12 mouse cellular contexts compared by ENCODE assay signal in the genomic region with DNA sequence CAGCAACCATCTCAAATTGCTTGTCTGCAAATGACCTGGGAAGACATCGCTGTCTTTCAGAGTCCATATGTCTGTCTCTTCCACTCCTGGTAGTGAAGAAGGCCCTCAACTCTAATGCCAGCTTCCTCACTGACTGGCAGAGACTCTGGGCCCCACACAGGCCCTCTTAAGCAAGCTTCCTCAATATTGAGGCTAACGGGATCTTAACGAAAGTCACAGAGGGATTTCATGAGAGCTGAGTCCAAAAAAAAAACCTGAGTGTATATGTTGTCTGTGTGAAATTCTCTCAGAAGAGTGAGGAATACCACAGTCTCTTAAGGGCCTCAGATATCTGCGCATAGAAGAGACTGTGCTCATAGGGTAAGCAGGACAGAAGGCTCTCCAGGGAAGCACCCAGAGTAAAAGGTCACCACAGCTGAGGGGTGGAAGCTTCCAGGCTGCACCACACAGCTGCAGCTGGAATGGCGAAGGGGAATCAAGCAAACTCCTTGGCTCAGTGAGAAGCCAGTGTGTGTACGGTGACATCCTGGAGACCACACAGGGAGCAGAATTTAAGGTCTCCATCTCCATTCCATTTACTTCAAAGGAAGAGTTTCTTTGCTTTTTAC. TPM values are rescaled to one million over a fixed set of nuclear protein-coding genes. Genes with fewer than 3 reads are reported as not detected.
DNase-seq lines count a peak whose midpoint lies in the region; ATAC-seq and TF ChIP-seq lines count a peak whose summit lies in the region.
"Had no signal": no experiment of that assay in that cellular context is flagged by ENCODE, and none has a peak within 500 bp of the region (broad histone marks: within the 10 kb centered on the region; RNA-seq: fewer than 3 reads in every experiment).

No protein-coding gene starts in this region.

- TF ChIP-seq POLR2A in heart, adult 2 months (IDR thresholded peaks at IDR 0.05; ENCODE audit: insufficient read depth, low read depth, low read length) = no peak

- intact Hi-C loops in heart, adult 2 months (cut with DNase I) = no loop called here

- DNase-seq in heart, adult 2 months = peak in 1 of 2 experiments; percentile 44
- DNase-seq in heart, adult 8-10 months (ENCODE audit: low spot score) = no peak
- DNase-seq in lung, postnatal 25 days (ENCODE audit: low spot score) = no peak
- DNase-seq in stomach, postnatal 0 days (ENCODE audit: low spot score) = no peak
- DNase-seq in layer of hippocampus, adult 9-10 months (ENCODE audit: low spot score) = no peak
- no peak for DNase-seq in midbrain, embryonic 10.5 days (ENCODE audit: low spot score)
- DNase-seq: B cell, adult 2 months; lung, adult 2 months had no signal

- H3K4me3 ChIP-seq in heart, adult 2 months = no peak overlapping the region
- H3K4me3 ChIP-seq in lung, embryonic 15.5 days = no peak overlapping the region
- H3K4me3 ChIP-seq in intestine, embryonic 16.5 days (ENCODE audit: low read length) = no peak overlapping the region
- no peak overlapping the region for H3K4me3 ChIP-seq in stomach, postnatal 0 days (ENCODE audit: low read depth, low read length)
- no peak overlapping the region for H3K4me3 ChIP-seq in midbrain, embryonic 10.5 days
- H3K4me3 ChIP-seq: midbrain, embryonic 13.5 days had no signal

- no peak for ATAC-seq in lung, embryonic 15.5 days (ENCODE audit: borderline replicate concordance, extremely low read depth, low FRiP score, low TSS enrichment)
- no peak for ATAC-seq in intestine, embryonic 16.5 days
- ATAC-seq in stomach, postnatal 0 days (ENCODE audit: low FRiP score, low TSS enrichment) = no peak
- ATAC-seq: midbrain, embryonic 13.5 days had no signal

- no peaks in the 10 kb centered on the region for H3K27me3 ChIP-seq in heart, adult 2 months (ENCODE audit: control insufficient read depth, insufficient read depth, low read length)
- H3K27me3 ChIP-seq in lung, embryonic 15.5 days = no peaks in the 10 kb centered on the region
- no peaks in the 10 kb centered on the region for H3K27me3 ChIP-seq in intestine, embryonic 16.5 days (replicated peaks; ENCODE audit: control insufficient read depth, insufficient read depth, low read length)
- H3K27me3 ChIP-seq in stomach, postnatal 0 days (ENCODE audit: control insufficient read depth, insufficient read depth, low read length) = no peaks in the 10 kb centered on the region
- H3K27me3 ChIP-seq in midbrain, embryonic 10.5 days (ENCODE audit: low read depth, poor library complexity, severe bottlenecking) = no peaks in the 10 kb centered on the region
- H3K27me3 ChIP-seq: midbrain, embryonic 13.5 days had no signal

- H3K9me3 ChIP-seq in lung, embryonic 15.5 days = no peaks in the 10 kb centered on the region
- no peaks in the 10 kb centered on the region for H3K9me3 ChIP-seq in intestine, embryonic 16.5 days (ENCODE audit: control insufficient read depth, low read length)
- no peaks in the 10 kb centered on the region for H3K9me3 ChIP-seq in stomach, postnatal 0 days (ENCODE audit: control insufficient read depth, low read length)
- H3K9me3 ChIP-seq in midbrain, embryonic 10.5 days (replicated peaks) = no peaks in the 10 kb centered on the region
- H3K9me3 ChIP-seq: G1E; midbrain, embryonic 13.5 days had no signal

- H3K4me2 ChIP-seq in lung, embryonic 15.5 days = no peak overlapping the region
- no peak overlapping the region for H3K4me2 ChIP-seq in intestine, embryonic 16.5 days (ENCODE audit: low read depth, low read length)
- no peak overlapping the region for H3K4me2 ChIP-seq in stomach, postnatal 0 days (replicated peaks; ENCODE audit: low read depth)
- H3K4me2 ChIP-seq: midbrain, embryonic 13.5 days had no signal

- no peak overlapping the region for H3K9ac ChIP-seq in heart, adult 2 months (ENCODE audit: low read depth, low read length)
- no peak overlapping the region for H3K9ac ChIP-seq in lung, embryonic 15.5 days
- H3K9ac ChIP-seq in intestine, embryonic 16.5 days (ENCODE audit: low read depth, low read length) = peak overlapping the region; percentile 36
- H3K9ac ChIP-seq in stomach, postnatal 0 days (ENCODE audit: low read length) = no peak overlapping the region
- H3K9ac ChIP-seq: midbrain, embryonic 13.5 days had no signal

- H3K27ac ChIP-seq in heart, adult 2 months = peak overlapping the region; percentile 62
- peak overlapping the region; percentile 11; the same call in 1 of the 2 replicates for H3K27ac ChIP-seq in lung, embryonic 15.5 days
- H3K27ac ChIP-seq in intestine, embryonic 16.5 days (ENCODE audit: low read length) = peak overlapping the region; percentile 90
- H3K27ac ChIP-seq in stomach, postnatal 0 days (replicated peaks) = peak overlapping the region; percentile 49; the same call in 1 of the 2 replicates
- no peak overlapping the region for H3K27ac ChIP-seq in midbrain, embryonic 10.5 days (replicated peaks)
- H3K27ac ChIP-seq: midbrain, embryonic 13.5 days had no signal

- no peaks in the 10 kb centered on the region for H3K79me2 ChIP-seq in heart, adult 2 months (replicated peaks; ENCODE audit: control insufficient read depth, insufficient read depth, low read length)

- H3K36me3 ChIP-seq in heart, adult 2 months (ENCODE audit: control insufficient read depth, insufficient read depth, low read length) = no peaks in the 10 kb centered on the region
- peaks cover 52% of the 10 kb centered on the region for H3K36me3 ChIP-seq in lung, embryonic 15.5 days
- peaks cover 22% of the 10 kb centered on the region for H3K36me3 ChIP-seq in intestine, embryonic 16.5 days (ENCODE audit: control insufficient read depth, insufficient read depth, low read length)
- peaks cover 45% of the 10 kb centered on the region for H3K36me3 ChIP-seq in stomach, postnatal 0 days (ENCODE audit: control insufficient read depth, insufficient read depth, low read length)
- peaks cover 68% of the 10 kb centered on the region for H3K36me3 ChIP-seq in midbrain, embryonic 10.5 days

- WGBS in heart, adult 2 months = 67% methylated on average over 6 of the region's 6 CpGs
- WGBS in lung, embryonic 15.5 days = 58% methylated on average over 6 of the region's 6 CpGs
- 63% methylated on average over 6 of the region's 6 CpGs for WGBS in intestine, embryonic 16.5 days
- WGBS in stomach, postnatal 0 days = 61% methylated on average over 6 of the region's 6 CpGs
- 87% methylated on average over 6 of the region's 6 CpGs for WGBS in midbrain, embryonic 10.5 days

- H3K4me1 ChIP-seq in heart, adult 2 months (ENCODE audit: control insufficient read depth, insufficient read depth, low read length) = no peaks in the 10 kb centered on the region
- H3K4me1 ChIP-seq in lung, embryonic 15.5 days = no peaks in the 10 kb centered on the region
- peaks cover 15% of the 10 kb centered on the region for H3K4me1 ChIP-seq in intestine, embryonic 16.5 days (ENCODE audit: control insufficient read depth, insufficient read depth, low read length)
- H3K4me1 ChIP-seq in stomach, postnatal 0 days (replicated peaks; ENCODE audit: control insufficient read depth, insufficient read depth) = no peaks in the 10 kb centered on the region
- peaks cover 4% of the 10 kb centered on the region for H3K4me1 ChIP-seq in midbrain, embryonic 10.5 days
- H3K4me1 ChIP-seq: midbrain, embryonic 13.5 days had no signal

- 0 out of 2 replicates have a peak, but pooled peaks have one; percentile 19 for TF ChIP-seq EP300 in heart, adult 2 months (IDR thresholded peaks at IDR 0.05; ENCODE audit: insufficient read depth, low read depth, low read length)
- no peak for TF ChIP-seq EP300 in stomach, postnatal 0 days (optimal IDR thresholded peaks at IDR 0.05)

- no peak for TF ChIP-seq CTCF in heart, adult 2 months (IDR thresholded peaks at IDR 0.05)
- TF ChIP-seq CTCF in stomach, postnatal 0 days (IDR thresholded peaks at IDR 0.05; ENCODE audit: low read depth) = no peak

RNA-seq across cellular contexts. Expression of gene Gpx3, which starts 18.8 kb away (rescaled TPM):
- total RNA-seq in heart, adult 2 months (2021) = 100 to 1,000 TPM; 219 to 246 TPM
- 362 and 401 TPM in 2 replicates for polyA plus RNA-seq in heart, adult 2 months (2012; rRNA removed)
- total RNA-seq in heart, adult 8-10 months (2022) = 100 to 1,000 TPM; 188 to 354 (median 218) TPM
- 149 and 200 TPM in 2 replicates for polyA plus RNA-seq in lung, embryonic 15.5 days (2015; fragmentation: Nextera tagmentation; extraction: Ambion mirVana)
- 511 and 784 TPM in 2 replicates for polyA plus RNA-seq in intestine, embryonic 16.5 days (2015; fragmentation: Nextera tagmentation; extraction: Ambion mirVana)
- polyA plus RNA-seq in stomach, postnatal 0 days (2015; fragmentation: Nextera tagmentation; extraction: Ambion mirVana) = 185 and 206 TPM in 2 replicates
- polyA plus RNA-seq in midbrain, embryonic 10.5 days (2016; fragmentation: Nextera tagmentation; extraction: Ambion mirVana) = 68.6 and 72.1 TPM in 2 replicates
- total RNA-seq: G1E had no signal
- polyA plus RNA-seq: G1E had no signal

RNA-seq across cellular contexts. Expression of gene Tnip1, which starts 41.6 kb away (rescaled TPM):
- 10 to 100 TPM; 25.9 to 34.4 TPM for total RNA-seq in heart, adult 2 months (2021)
- 26.6 and 31.9 TPM in 2 replicates for polyA plus RNA-seq in heart, adult 2 months (2012; rRNA removed)
- 10 to 100 TPM; 30.7 to 41.6 (median 35.2) TPM for total RNA-seq in heart, adult 8-10 months (2022)
- polyA plus RNA-seq in lung, embryonic 15.5 days (2015; fragmentation: Nextera tagmentation; extraction: Ambion mirVana) = 14.9 and 17.5 TPM in 2 replicates
- polyA plus RNA-seq in intestine, embryonic 16.5 days (2015; fragmentation: Nextera tagmentation; extraction: Ambion mirVana) = 27.2 and 28.1 TPM in 2 replicates
- 14.7 and 15.5 TPM in 2 replicates for polyA plus RNA-seq in stomach, postnatal 0 days (2015; fragmentation: Nextera tagmentation; extraction: Ambion mirVana)
- polyA plus RNA-seq in midbrain, embryonic 10.5 days (2016; fragmentation: Nextera tagmentation; extraction: Ambion mirVana) = 9.5 and 11.6 TPM in 2 replicates

RNA-seq across cellular contexts. Expression of gene Hint1, which starts 54.9 kb away (rescaled TPM):
- total RNA-seq in heart, adult 2 months (2021) = 100 to 1,000 TPM; 258 to 297 TPM
- 477 and 498 TPM in 2 replicates for polyA plus RNA-seq in heart, adult 2 months (2012; rRNA removed)
- total RNA-seq in heart, adult 8-10 months (2022) = 100 to 1,000 TPM; 213 to 341 (median 275) TPM
- polyA plus RNA-seq in lung, embryonic 15.5 days (2015; fragmentation: Nextera tagmentation; extraction: Ambion mirVana) = 603 and 672 TPM in 2 replicates
- 674 and 732 TPM in 2 replicates for polyA plus RNA-seq in intestine, embryonic 16.5 days (2015; fragmentation: Nextera tagmentation; extraction: Ambion mirVana)
- polyA plus RNA-seq in stomach, postnatal 0 days (2015; fragmentation: Nextera tagmentation; extraction: Ambion mirVana) = 745 and 824 TPM in 2 replicates
- polyA plus RNA-seq in midbrain, embryonic 10.5 days (2016; fragmentation: Nextera tagmentation; extraction: Ambion mirVana) = 625 and 682 TPM in 2 replicates
